In the genomic region with DNA sequence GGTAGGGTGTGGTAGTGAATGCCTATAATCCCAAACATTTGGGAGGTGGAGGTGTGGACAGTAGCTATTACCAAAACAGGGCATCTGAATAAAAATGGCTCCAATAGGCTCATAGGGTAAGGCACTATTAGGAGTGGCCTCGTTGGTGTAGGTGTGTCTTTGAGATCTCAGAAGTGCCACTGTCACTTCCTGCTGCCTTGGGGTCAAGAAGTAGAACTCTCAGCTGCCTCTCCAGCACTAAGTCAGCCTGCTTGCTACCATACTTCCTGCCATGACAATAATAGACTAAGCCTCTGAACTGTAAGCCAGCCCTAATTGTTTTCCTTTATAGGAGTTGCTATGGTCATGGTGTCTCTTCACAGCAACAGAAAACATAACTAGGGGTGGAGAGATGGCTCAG, we compare ENCODE assay signal across 16 mouse cellular contexts. TPM values are rescaled to one million over a fixed set of nuclear protein-coding genes. Genes with fewer than 3 reads are reported as not detected.
A peak's percentile ranks its signal among the peaks of the same experiment; 100 is the strongest.
DNase-seq lines count a peak whose midpoint lies in the region; ATAC-seq and TF ChIP-seq lines count a peak whose summit lies in the region.
"Had no signal": no experiment of that assay in that cellular context is flagged by ENCODE, and none has a peak within 500 bp of the region (broad histone marks: within the 10 kb centered on the region; RNA-seq: fewer than 3 reads in every experiment).

No protein-coding gene starts in this region.

- H3K9ac ChIP-seq in heart, postnatal 0 days (replicated peaks; ENCODE audit: low read depth, low read length), result no peak overlapping the region
- no peak overlapping the region for H3K9ac ChIP-seq in hindbrain, postnatal 0 days (replicated peaks; ENCODE audit: low read length)
- no peak overlapping the region for H3K9ac ChIP-seq in hindbrain, embryonic 16.5 days (ENCODE audit: low read depth, low read length)
- H3K9ac ChIP-seq: heart, embryonic 13.5 days; limb, embryonic 15.5 days had no signal

- H3K27me3 ChIP-seq in heart, postnatal 0 days (ENCODE audit: control insufficient read depth, insufficient read depth, low read length), result no peaks in the 10 kb centered on the region
- no peaks in the 10 kb centered on the region for H3K27me3 ChIP-seq in megakaryocyte, embryonic 14.5 days (replicated peaks)
- no peaks in the 10 kb centered on the region for H3K27me3 ChIP-seq in hindbrain, postnatal 0 days (ENCODE audit: insufficient read depth, low read length)
- no peaks in the 10 kb centered on the region for H3K27me3 ChIP-seq in hindbrain, embryonic 16.5 days (replicated peaks; ENCODE audit: control insufficient read depth, insufficient read depth, low read length)
- H3K27me3 ChIP-seq: heart, embryonic 13.5 days; limb, embryonic 15.5 days had no signal

- no peak overlapping the region for H3K4me3 ChIP-seq in heart, postnatal 0 days (ENCODE audit: low read depth, low read length)
- peak overlapping the region; percentile 50 for H3K4me3 ChIP-seq in megakaryocyte, embryonic 14.5 days (replicated peaks)
- H3K4me3 ChIP-seq in hindbrain, postnatal 0 days (ENCODE audit: low read length), result no peak overlapping the region
- no peak overlapping the region for H3K4me3 ChIP-seq in hindbrain, embryonic 16.5 days (ENCODE audit: low read length)
- H3K4me3 ChIP-seq: erythroblast, embryonic 14.5 days; heart, embryonic 13.5 days; limb, embryonic 15.5 days had no signal

- H3K27ac ChIP-seq in heart, postnatal 0 days (ENCODE audit: low read depth), result 0 out of 2 replicates have a peak overlapping the region, but pooled peaks have one; percentile 15
- no peak overlapping the region for H3K27ac ChIP-seq in hindbrain, postnatal 0 days
- H3K27ac ChIP-seq in hindbrain, embryonic 16.5 days (ENCODE audit: low read depth, low read length), result no peak overlapping the region
- H3K27ac ChIP-seq: limb, embryonic 15.5 days had no signal

- no peak for DNase-seq in heart, postnatal 0 days (ENCODE audit: low spot score)
- DNase-seq in heart, adult 8-10 months (ENCODE audit: low spot score), result no peak
- DNase-seq in 416B (ENCODE audit: low read depth) (peak; percentile 22), MEL-GATA-1-ER (ENCODE audit: extremely low read depth, low read depth) (peak; percentile 32)
- no peak for DNase-seq in hindbrain, postnatal 0 days (ENCODE audit: low spot score)
- DNase-seq in ovary, postnatal 36 days (ENCODE audit: low spot score), result no peak
- DNase-seq: adrenal gland, adult 2 months; cerebellum, adult 9-11 months; gastrocnemius, postnatal 25 days; kidney, adult 8-10 months had no signal

- no peak for ATAC-seq in heart, postnatal 0 days (ENCODE audit: insufficient read depth, low read depth)
- no peak for ATAC-seq in hindbrain, postnatal 0 days
- ATAC-seq in hindbrain, embryonic 16.5 days, result no peak

- TF ChIP-seq EP300 in heart, postnatal 0 days (IDR thresholded peaks at IDR 0.05; ENCODE audit: low read depth), result no peak

- TF ChIP-seq CTCF in heart, postnatal 0 days (IDR thresholded peaks at IDR 0.05; ENCODE audit: low read depth), result no peak
- no peak for TF ChIP-seq CTCF in hindbrain, postnatal 0 days (IDR thresholded peaks at IDR 0.05; ENCODE audit: low read depth)

- no peak overlapping the region for H3K4me2 ChIP-seq in heart, postnatal 0 days (ENCODE audit: low read depth, low read length)
- H3K4me2 ChIP-seq in hindbrain, postnatal 0 days (ENCODE audit: low read depth, low read length), result no peak overlapping the region
- H3K4me2 ChIP-seq in hindbrain, embryonic 16.5 days (ENCODE audit: low read length), result no peak overlapping the region
- H3K4me2 ChIP-seq: heart, embryonic 13.5 days; limb, embryonic 15.5 days; midbrain, embryonic 11.5 days had no signal

- H3K36me3 ChIP-seq in heart, postnatal 0 days (replicated peaks; ENCODE audit: control insufficient read depth, insufficient read depth, low read length), result peaks cover 14% of the 10 kb centered on the region
- H3K36me3 ChIP-seq in megakaryocyte, embryonic 14.5 days (replicated peaks; ENCODE audit: low read length), result peaks cover 67% of the 10 kb centered on the region
- H3K36me3 ChIP-seq in hindbrain, postnatal 0 days (ENCODE audit: insufficient read depth, low read length), result no peaks in the 10 kb centered on the region
- H3K36me3 ChIP-seq in hindbrain, embryonic 16.5 days (ENCODE audit: control insufficient read depth, insufficient read depth, low read length), result no peaks in the 10 kb centered on the region

- 71% methylated on average over 1 of the region's 1 CpGs for WGBS in heart, postnatal 0 days
- WGBS in hindbrain, postnatal 0 days, result 100% methylated on average over 1 of the region's 1 CpGs
- WGBS in hindbrain, embryonic 16.5 days, result 83% methylated on average over 1 of the region's 1 CpGs

- H3K4me1 ChIP-seq in heart, postnatal 0 days (ENCODE audit: control insufficient read depth, insufficient read depth), result 0 out of 2 replicates have a peak, but pooled peaks cover 8% of the 10 kb centered on the region
- peaks cover 68% of the 10 kb centered on the region for H3K4me1 ChIP-seq in megakaryocyte, embryonic 14.5 days
- H3K4me1 ChIP-seq in hindbrain, postnatal 0 days (ENCODE audit: insufficient read depth, low read length), result no peaks in the 10 kb centered on the region
- peaks cover 2% of the 10 kb centered on the region for H3K4me1 ChIP-seq in hindbrain, embryonic 16.5 days (ENCODE audit: control insufficient read depth, insufficient read depth, low read depth, low read length)
- H3K4me1 ChIP-seq: limb, embryonic 15.5 days had no signal

- no peaks in the 10 kb centered on the region for H3K9me3 ChIP-seq in heart, postnatal 0 days (replicated peaks; ENCODE audit: control insufficient read depth, low read length)
- no peaks in the 10 kb centered on the region for H3K9me3 ChIP-seq in megakaryocyte, embryonic 14.5 days
- no peaks in the 10 kb centered on the region for H3K9me3 ChIP-seq in hindbrain, postnatal 0 days (ENCODE audit: low read length)
- no peaks in the 10 kb centered on the region for H3K9me3 ChIP-seq in hindbrain, embryonic 16.5 days (ENCODE audit: control insufficient read depth, low read length)
- H3K9me3 ChIP-seq: heart, embryonic 13.5 days; limb, embryonic 15.5 days had no signal

RNA-seq across cellular contexts. Expression of a gene that starts 7.7 kb away (rescaled TPM):
- 11.6 and 14.2 TPM in 2 replicates for total RNA-seq in heart, postnatal 0 days (2014; rRNA removed; ENCODE audit: low replicate concordance)
- polyA plus RNA-seq in heart, postnatal 0 days (2015; fragmentation: Nextera tagmentation; extraction: Ambion mirVana), result 22.0 and 23.7 TPM in 2 replicates
- total RNA-seq in heart, adult 8-10 months (2022), result 10 to 100 TPM; 16.8 to 20.1 (median 17.3) TPM
- polyA plus RNA-seq in megakaryocyte, embryonic 14.5 days (2012; ENCODE audit: insufficient read depth, low replicate concordance), result 3.0 and 4.4 TPM in 2 replicates
- total RNA-seq in hindbrain, postnatal 0 days (2014; rRNA removed), result 18.9 and 28.9 TPM in 2 replicates
- polyA plus RNA-seq in hindbrain, postnatal 0 days (2015; fragmentation: Nextera tagmentation; extraction: Ambion mirVana), result 30.3 and 31.3 TPM in 2 replicates
- polyA plus RNA-seq in hindbrain, embryonic 16.5 days (2015; fragmentation: Nextera tagmentation; extraction: Ambion mirVana), result 29.9 and 30.2 TPM in 2 replicates

RNA-seq across cellular contexts. Expression of a gene that starts 8.2 kb away (rescaled TPM):
- 141 and 143 TPM in 2 replicates for total RNA-seq in heart, postnatal 0 days (2014; rRNA removed; ENCODE audit: low replicate concordance)
- polyA plus RNA-seq in heart, postnatal 0 days (2015; fragmentation: Nextera tagmentation; extraction: Ambion mirVana), result 95.5 and 98.4 TPM in 2 replicates
- total RNA-seq in heart, adult 8-10 months (2022), result 10 to 100 TPM; 24.7 to 32.7 (median 29.6) TPM
- 3.3 and 9.4 TPM in 2 replicates for polyA plus RNA-seq in megakaryocyte, embryonic 14.5 days (2012; ENCODE audit: insufficient read depth, low replicate concordance)
- 95.1 and 107 TPM in 2 replicates for total RNA-seq in hindbrain, postnatal 0 days (2014; rRNA removed)
- polyA plus RNA-seq in hindbrain, postnatal 0 days (2015; fragmentation: Nextera tagmentation; extraction: Ambion mirVana), result 98.4 and 99.5 TPM in 2 replicates
- 141 and 155 TPM in 2 replicates for polyA plus RNA-seq in hindbrain, embryonic 16.5 days (2015; fragmentation: Nextera tagmentation; extraction: Ambion mirVana)

RNA-seq across cellular contexts. Expression of a gene that starts 37.7 kb away (rescaled TPM):
- total RNA-seq in heart, postnatal 0 days (2014; rRNA removed; ENCODE audit: low replicate concordance), result 19.9 and 20.2 TPM in 2 replicates
- 13.2 and 14.0 TPM in 2 replicates for polyA plus RNA-seq in heart, postnatal 0 days (2015; fragmentation: Nextera tagmentation; extraction: Ambion mirVana)
- 10 to 100 TPM in 1 of 4 experiments, 1 to 10 TPM in 3; 3.6 to 10.0 (median 6.6) TPM for total RNA-seq in heart, adult 8-10 months (2022)
- 38.5 and 66.3 TPM in 2 replicates for polyA plus RNA-seq in megakaryocyte, embryonic 14.5 days (2012; ENCODE audit: insufficient read depth, low replicate concordance)
- total RNA-seq in hindbrain, postnatal 0 days (2014; rRNA removed), result 10.9 and 11.6 TPM in 2 replicates
- 8.0 and 8.9 TPM in 2 replicates for polyA plus RNA-seq in hindbrain, postnatal 0 days (2015; fragmentation: Nextera tagmentation; extraction: Ambion mirVana)
- polyA plus RNA-seq in hindbrain, embryonic 16.5 days (2015; fragmentation: Nextera tagmentation; extraction: Ambion mirVana), result 9.1 and 12.4 TPM in 2 replicates

Comparison
In these comparisons a context has a peak if more than half of its experiments do, and no peak if none do; other contexts are left out.
1. DNase-seq: peak in 416B (single experiment) and MEL-GATA-1-ER (single experiment); none in heart, postnatal 0 days (single experiment), heart, adult 8-10 months (single experiment), hindbrain, postnatal 0 days (single experiment) and ovary, postnatal 36 days (single experiment).